Mouse (Mus musculus) C2C12 (cell line): ENCODE measurements around the gene Snx9.

Experiments used
- CEBPB ChIP-seq: IDR thresholded peaks from one replicate; pipeline ENCODE4 v1.6.1; 2011; ENCODE audit warnings: low read depth, mild to moderate bottlenecking, control low read depth, moderate library complexity
- CTCF ChIP-seq: IDR thresholded peaks from one replicate; pipeline ENCODE4 v1.5.1; 2011; ENCODE audit not compliant: control insufficient read depth, insufficient read depth, insufficient read length
- FOSL1 ChIP-seq: IDR thresholded peaks from one replicate; pipeline ENCODE4 v1.8.0; 2011; ENCODE audit warnings: mild to moderate bottlenecking, low read length; ENCODE audit not compliant: poor library complexity, insufficient read depth, severe bottlenecking
- MAX ChIP-seq: IDR thresholded peaks from one replicate; pipeline ENCODE4 v1.6.1; 2011; ENCODE audit warnings: mild to moderate bottlenecking, control low read depth
- MYOD1 ChIP-seq: IDR thresholded peaks from one replicate; pipeline ENCODE4 v1.6.1; 2011; ENCODE audit warnings: low read depth; ENCODE audit not compliant: control insufficient read depth, insufficient read length
- USF1 ChIP-seq: IDR thresholded peaks from one replicate; pipeline ENCODE4 v1.6.1; 2011; ENCODE audit warnings: low read depth, mild to moderate bottlenecking, control low read depth, moderate library complexity

GRCm38 (mm10) chr17:5793593-5793992, 47.5 kb upstream of the Snx9 start:
- TF ChIP-seq CTCF (no peak), FOSL1 (no peak), USF1 (no peak), CEBPB (no peak), MAX (no peak), MYOD1 (no peak)
